In the genomic region with DNA sequence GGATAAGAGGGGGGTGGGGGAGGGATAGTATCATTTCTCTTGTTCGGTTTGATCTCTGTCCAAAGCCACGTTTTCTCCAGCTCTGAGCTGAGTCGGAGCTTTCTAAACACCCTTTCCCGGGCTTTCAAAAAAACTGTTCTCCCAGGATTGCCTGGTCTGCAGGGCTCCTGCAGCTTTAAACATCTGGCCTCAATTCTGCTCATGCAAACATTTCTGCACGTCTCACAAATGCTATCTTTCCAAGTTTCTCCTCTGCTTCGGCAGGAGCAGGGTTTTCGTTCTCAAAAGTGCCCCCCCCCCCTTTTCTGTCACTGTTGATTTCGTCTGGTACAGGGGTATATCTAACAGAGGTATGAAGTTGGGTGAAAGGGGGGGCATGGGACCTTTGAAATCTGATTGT, we compare ENCODE assay signal across 10 mouse cellular contexts. TPM values are rescaled to one million over a fixed set of nuclear protein-coding genes. Genes with fewer than 3 reads are reported as not detected.
DNase-seq lines count a peak whose midpoint lies in the region; ATAC-seq and TF ChIP-seq lines count a peak whose summit lies in the region.
"Had no signal": no experiment of that assay in that cellular context is flagged by ENCODE, and none has a peak within 500 bp of the region (broad histone marks: within the 10 kb centered on the region; RNA-seq: fewer than 3 reads in every experiment).

No protein-coding gene starts in this region.

- H3K27ac ChIP-seq in hindbrain, embryonic 14.5 days, result peak overlapping the region; percentile 38; the same call in 1 of the 2 replicates
- H3K27ac ChIP-seq in hindbrain, embryonic 10.5 days, result no peak overlapping the region
- no peak overlapping the region for H3K27ac ChIP-seq in midbrain, postnatal 0 days (ENCODE audit: low read depth, low read length)
- no peak overlapping the region for H3K27ac ChIP-seq in midbrain, embryonic 11.5 days (ENCODE audit: low read depth, low read length)

- peaks cover 4% of the 10 kb centered on the region; the same call in 1 of the 2 replicates for H3K4me1 ChIP-seq in hindbrain, embryonic 14.5 days (replicated peaks; ENCODE audit: control insufficient read depth, insufficient read depth, low read length)
- peaks cover 5% of the 10 kb centered on the region; the same call in 1 of the 2 replicates for H3K4me1 ChIP-seq in hindbrain, embryonic 10.5 days (replicated peaks)
- H3K4me1 ChIP-seq in midbrain, postnatal 0 days (ENCODE audit: insufficient read depth, low read length), result no peaks in the 10 kb centered on the region; the same call in 1 of the 2 replicates
- H3K4me1 ChIP-seq in midbrain, embryonic 11.5 days (ENCODE audit: control insufficient read depth, insufficient read depth, low read length), result no peaks in the 10 kb centered on the region

- DNase-seq in hindbrain, embryonic 14.5 days (ENCODE audit: low spot score), result no peak
- no peak for DNase-seq in hindbrain, embryonic 10.5 days (ENCODE audit: low spot score)
- DNase-seq in midbrain, postnatal 0 days (ENCODE audit: low spot score), result peak; percentile 29
- DNase-seq in midbrain, embryonic 11.5 days (ENCODE audit: low spot score, missing footprints), result no peak
- DNase-seq in fibroblast of lung, adult 2 months (ENCODE audit: low read depth), result peak; percentile 20
- DNase-seq in layer of hippocampus, adult 11-12 months (ENCODE audit: low spot score), result no peak
- DNase-seq in left cerebral cortex, adult 11 months (ENCODE audit: low spot score), result no peak
- DNase-seq: spleen, adult 18-20 months had no signal

- no peak overlapping the region for H3K9ac ChIP-seq in hindbrain, embryonic 14.5 days
- H3K9ac ChIP-seq in midbrain, postnatal 0 days (replicated peaks; ENCODE audit: low read length, poor library complexity, severe bottlenecking), result no peak overlapping the region
- no peak overlapping the region for H3K9ac ChIP-seq in midbrain, embryonic 11.5 days (ENCODE audit: low read length)

- peaks cover 87% of the 10 kb centered on the region for H3K36me3 ChIP-seq in hindbrain, embryonic 14.5 days (replicated peaks; ENCODE audit: control insufficient read depth, insufficient read depth)
- H3K36me3 ChIP-seq in hindbrain, embryonic 10.5 days, result peaks cover 65% of the 10 kb centered on the region
- peaks cover 40% of the 10 kb centered on the region for H3K36me3 ChIP-seq in midbrain, postnatal 0 days (ENCODE audit: insufficient read depth, low read length)
- H3K36me3 ChIP-seq in midbrain, embryonic 11.5 days (ENCODE audit: control insufficient read depth, insufficient read depth, low read length), result peaks cover 4% of the 10 kb centered on the region; the same call in 1 of the 2 replicates
- H3K36me3 ChIP-seq: G1E had no signal

- TF ChIP-seq CTCF in midbrain, postnatal 0 days (IDR thresholded peaks at IDR 0.05), result no peak

- H3K9me3 ChIP-seq in hindbrain, embryonic 14.5 days (ENCODE audit: control insufficient read depth, low read length), result no peaks in the 10 kb centered on the region
- H3K9me3 ChIP-seq in hindbrain, embryonic 10.5 days, result no peaks in the 10 kb centered on the region
- peaks cover 4% of the 10 kb centered on the region; the same call in 1 of the 2 replicates for H3K9me3 ChIP-seq in midbrain, postnatal 0 days (ENCODE audit: low read length)
- no peaks in the 10 kb centered on the region for H3K9me3 ChIP-seq in midbrain, embryonic 11.5 days (ENCODE audit: control insufficient read depth, low read length)

- 60% methylated on average over 8 of the region's 8 CpGs for WGBS in hindbrain, embryonic 14.5 days
- 53% methylated on average over 8 of the region's 8 CpGs for WGBS in hindbrain, embryonic 10.5 days
- 41% methylated on average over 8 of the region's 8 CpGs for WGBS in midbrain, postnatal 0 days
- 66% methylated on average over 8 of the region's 8 CpGs for WGBS in midbrain, embryonic 11.5 days

- H3K4me3 ChIP-seq in hindbrain, embryonic 14.5 days (replicated peaks; ENCODE audit: low read length), result no peak overlapping the region
- H3K4me3 ChIP-seq in hindbrain, embryonic 10.5 days, result no peak overlapping the region
- H3K4me3 ChIP-seq in midbrain, postnatal 0 days (ENCODE audit: low read depth, low read length), result no peak overlapping the region
- no peak overlapping the region for H3K4me3 ChIP-seq in midbrain, embryonic 11.5 days (ENCODE audit: low read depth, low read length)

- no peak overlapping the region for H3K4me2 ChIP-seq in hindbrain, embryonic 14.5 days (replicated peaks)
- H3K4me2 ChIP-seq in midbrain, postnatal 0 days (ENCODE audit: low read depth, low read length, poor library complexity, severe bottlenecking), result no peak overlapping the region
- no peak overlapping the region for H3K4me2 ChIP-seq in midbrain, embryonic 11.5 days

- ATAC-seq in hindbrain, embryonic 14.5 days (ENCODE audit: low FRiP score), result no peak
- ATAC-seq in midbrain, postnatal 0 days (ENCODE audit: low FRiP score), result no peak
- no peak for ATAC-seq in midbrain, embryonic 11.5 days (ENCODE audit: low FRiP score)

- H3K27me3 ChIP-seq in hindbrain, embryonic 14.5 days (ENCODE audit: control insufficient read depth, insufficient read depth, low read length), result no peaks in the 10 kb centered on the region
- no peaks in the 10 kb centered on the region; the same call in 1 of the 2 replicates for H3K27me3 ChIP-seq in hindbrain, embryonic 10.5 days (ENCODE audit: insufficient read depth, poor library complexity, severe bottlenecking)
- no peaks in the 10 kb centered on the region for H3K27me3 ChIP-seq in midbrain, postnatal 0 days (ENCODE audit: insufficient read depth, low read length)
- no peaks in the 10 kb centered on the region for H3K27me3 ChIP-seq in midbrain, embryonic 11.5 days (ENCODE audit: control insufficient read depth, insufficient read depth, low read length)

RNA-seq across cellular contexts. Expression of a gene that starts 3.9 kb away (rescaled TPM):
- polyA plus RNA-seq in hindbrain, embryonic 14.5 days (2014; fragmentation: Nextera tagmentation; extraction: Ambion mirVana), result 1.4 and 1.8 TPM in 2 replicates
- polyA plus RNA-seq in hindbrain, embryonic 10.5 days (2016; fragmentation: Nextera tagmentation; extraction: Ambion mirVana), result 0.63 and 0.73 TPM in 2 replicates
- 1.3 and 1.9 TPM in 2 replicates for total RNA-seq in midbrain, postnatal 0 days (2014; rRNA removed)
- polyA plus RNA-seq in midbrain, postnatal 0 days (2015; fragmentation: Nextera tagmentation; extraction: Ambion mirVana), result 0.94 and 1.5 TPM in 2 replicates
- 0.32 and 0.59 TPM in 2 replicates for polyA plus RNA-seq in midbrain, embryonic 11.5 days (2014; fragmentation: Nextera tagmentation; extraction: Ambion mirVana)
- total RNA-seq: megakaryocyte-erythroid progenitor cell, adult 5-6 weeks had no signal
- polyA plus RNA-seq: G1E had no signal

Comparison
In these comparisons a context has a peak if more than half of its experiments do, and no peak if none do; other contexts are left out.
1. DNase-seq: peak in midbrain, postnatal 0 days (single experiment) and fibroblast of lung, adult 2 months (single experiment); none in hindbrain, embryonic 14.5 days (single experiment), hindbrain, embryonic 10.5 days (single experiment), midbrain, embryonic 11.5 days (single experiment), layer of hippocampus, adult 11-12 months (single experiment) and left cerebral cortex, adult 11 months (single experiment).